Mouse (Mus musculus) CD4-positive naive resting alpha-beta T cell, adult 57 days (primary cell): ENCODE results near the gene Myrfl. TPM values are rescaled to one million over a fixed set of nuclear protein-coding genes. Genes with fewer than 3 reads are reported as not detected.

Experiments used
- total RNA-seq: library from RNA; stranded (reverse); gene quantifications from one replicate; pipeline ENCODE4 v1.2.4, GENCODE M21; 2023

Myrfl gene
- 0.24 TPM for total RNA-seq

DNA sequence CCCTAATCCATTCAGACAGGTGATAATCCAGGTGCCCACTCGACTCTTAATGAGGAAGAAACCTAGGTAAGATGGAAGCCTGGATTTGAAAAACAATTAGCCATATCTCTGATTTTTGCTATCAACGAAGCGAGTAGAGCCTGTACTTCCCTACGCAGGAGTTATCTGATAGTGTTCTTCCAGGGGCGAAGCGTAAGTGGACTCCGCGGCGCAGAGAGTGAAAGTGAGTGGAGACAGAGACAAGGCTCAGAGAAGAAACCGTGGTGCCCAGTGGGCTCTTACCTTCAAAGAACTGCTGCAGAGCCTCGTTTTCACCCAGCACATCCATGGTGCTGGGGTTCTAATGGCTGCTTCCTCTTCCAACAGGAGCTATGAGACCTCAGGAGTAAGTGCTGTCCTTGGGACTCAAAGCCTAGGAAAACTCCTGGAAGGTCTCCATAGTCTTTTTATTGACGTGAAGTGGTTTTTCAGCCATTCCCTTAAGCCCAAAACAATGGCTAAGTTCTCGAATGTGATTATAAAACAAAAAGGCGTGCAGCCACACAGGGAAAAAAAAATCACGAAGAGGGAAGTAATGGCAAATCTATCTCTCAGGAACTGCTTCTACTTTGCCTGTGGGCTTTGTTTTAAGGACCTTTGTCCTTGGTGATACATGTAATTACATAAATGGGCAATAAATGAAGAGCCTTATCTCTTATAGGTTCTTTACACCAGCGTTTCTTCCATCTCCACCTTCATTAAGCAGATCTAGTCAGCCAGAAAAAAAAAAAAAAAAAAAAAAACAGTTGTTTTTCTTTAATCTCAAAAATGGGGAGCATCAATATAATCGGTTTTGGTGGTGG, at the start of gene Myrfl:
Myrfl (minus strand) TSS at position 584 of the 842 bp plus-strand sequence.

Other genes starting within 250 kb of the Myrfl start
- gene Rab3ip, start 53.9 kb upstream of the Myrfl start, total RNA-seq = 144 TPM
- gene Gm10271, start 75.7 kb upstream of the Myrfl start, total RNA-seq = not detected
- not detected for gene Best3, start 89.4 kb upstream of the Myrfl start, total RNA-seq
- not detected for gene Lrrc10, start 148.4 kb upstream of the Myrfl start, total RNA-seq
- 243 TPM for gene Cct2, start 166.9 kb upstream of the Myrfl start, total RNA-seq